Mouse (Mus musculus) subcutaneous adipose tissue, adult 2 months (tissue): ENCODE measurements around the gene Gm48552. TPM values are rescaled to one million over a fixed set of nuclear protein-coding genes. Genes with fewer than 3 reads are reported as not detected.

Experiments
- polyA plus RNA-seq: library from polyadenylated mRNA; depleted of rRNA; stranded (reverse); fragments of >200 nt; gene quantifications from 2 replicates; pipeline ENCODE4 v1.2.3, GENCODE M21; 2012; ENCODE audit warnings: low replicate concordance; rRNA removed

The Gm48552 gene
- 1.5 and 1.8 TPM in 2 replicates for polyA plus RNA-seq

DNA sequence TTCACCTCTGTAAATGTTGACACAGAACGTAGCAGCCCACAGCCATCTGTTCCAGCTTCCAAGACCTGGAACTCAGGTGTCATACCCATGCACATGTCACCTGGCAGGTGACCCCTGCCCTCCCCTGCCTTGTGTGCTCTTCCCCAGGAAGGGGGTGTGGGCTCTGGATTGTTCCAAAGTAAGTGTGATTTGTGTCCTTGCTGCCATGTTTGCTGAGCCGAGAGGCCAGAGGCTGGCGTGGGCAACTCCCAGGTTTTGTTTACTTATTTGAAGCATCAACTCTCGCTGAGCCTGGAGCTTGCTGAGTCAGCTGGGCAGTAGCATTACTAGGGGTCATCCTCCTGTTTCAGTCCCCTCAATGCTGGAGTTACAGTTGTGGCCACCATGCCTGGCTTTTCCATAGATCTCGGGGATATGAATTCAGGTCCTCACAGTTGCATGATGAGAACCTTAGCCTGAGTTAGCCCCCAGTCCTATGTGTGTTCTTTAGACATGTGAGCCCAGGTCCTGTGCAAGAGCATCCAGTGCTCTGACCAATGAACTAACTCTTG, at the start of gene Gm48552:
Gene Gm48552 (plus strand): TSS at position 501 of the 551 bp plus-strand sequence.

DNA sequence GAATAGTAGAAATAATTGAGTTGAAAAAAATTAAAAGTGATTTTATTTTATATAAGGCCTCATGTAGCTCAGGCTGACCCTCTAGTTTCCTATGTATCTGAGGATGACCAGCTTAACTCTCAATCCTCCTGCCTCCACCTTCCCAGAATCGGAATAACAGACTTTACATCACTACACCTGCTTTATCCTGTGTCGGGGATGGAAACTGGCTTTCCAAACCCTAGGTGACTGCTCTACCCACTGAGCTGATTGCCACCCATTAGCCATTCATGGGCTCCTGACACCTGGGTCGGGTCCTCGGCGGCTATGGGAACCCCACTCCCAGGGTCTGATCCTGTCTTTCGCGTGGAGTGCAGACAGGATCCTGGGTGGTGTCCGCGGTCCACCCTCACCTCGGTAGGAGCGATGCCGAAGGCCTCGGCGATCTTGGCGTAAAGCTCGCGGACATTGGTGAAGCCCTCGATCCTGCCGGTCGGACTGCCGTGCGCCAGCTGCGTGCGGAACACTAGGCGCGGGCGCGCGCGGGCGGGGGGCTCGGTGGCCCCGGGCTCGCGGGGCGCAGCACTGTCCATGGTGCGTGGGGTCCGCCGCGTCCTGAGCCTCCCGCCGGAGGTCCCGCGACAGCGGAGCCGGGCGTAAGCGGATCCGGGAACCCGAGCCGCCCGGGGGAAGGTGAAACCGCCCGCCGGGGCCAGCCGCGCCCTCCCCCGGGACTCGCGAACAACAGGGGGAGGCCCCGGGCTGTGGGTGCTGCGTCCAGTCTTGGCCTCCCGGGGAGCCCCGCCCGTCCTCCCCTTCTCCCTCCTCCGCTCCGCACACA, 45.9 kb upstream of the Gm48552 start, which contains the start of gene Gipc3:
Gene Gipc3 (minus strand): TSS at position 581 of the 820 bp plus-strand sequence.

DNA sequence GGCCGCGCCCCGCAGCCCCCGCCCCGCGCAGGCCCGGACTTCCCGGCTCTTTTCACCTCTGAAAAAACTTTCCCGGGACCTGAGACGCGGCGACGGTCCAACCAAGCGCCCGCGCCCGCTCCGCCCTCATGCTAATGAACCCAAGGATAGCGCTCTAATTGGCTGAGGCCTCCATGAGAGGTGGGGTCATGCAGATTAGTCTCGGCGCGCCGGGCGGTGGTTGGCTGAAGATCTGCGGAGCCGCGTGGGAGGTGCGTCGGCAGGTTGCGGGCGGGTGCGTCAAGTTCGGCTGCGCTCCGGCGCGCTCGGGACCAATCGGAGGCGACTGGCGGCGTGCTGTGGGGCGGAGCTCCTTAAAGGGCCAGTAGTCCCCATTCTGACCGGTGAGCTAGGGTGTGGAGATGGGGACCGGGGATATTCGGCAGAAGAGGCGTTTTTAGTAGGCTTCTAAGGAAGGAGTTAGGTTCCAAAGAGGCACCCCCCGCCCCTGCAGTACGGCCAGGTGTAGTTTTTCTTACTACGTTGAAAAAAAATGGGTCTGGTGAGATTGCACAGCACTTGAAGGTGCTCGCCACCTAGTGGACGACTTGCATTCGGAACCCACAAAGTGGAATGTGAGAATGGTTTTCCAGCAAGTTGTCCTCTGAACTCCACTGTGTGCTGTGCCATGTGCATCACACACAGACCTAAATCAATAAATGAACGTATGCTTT, 38.3 kb upstream of the Gm48552 start, which contains the start of gene Hmg20b:
Gene Hmg20b (minus strand): TSS at position 130 of the 713 bp plus-strand sequence.

DNA sequence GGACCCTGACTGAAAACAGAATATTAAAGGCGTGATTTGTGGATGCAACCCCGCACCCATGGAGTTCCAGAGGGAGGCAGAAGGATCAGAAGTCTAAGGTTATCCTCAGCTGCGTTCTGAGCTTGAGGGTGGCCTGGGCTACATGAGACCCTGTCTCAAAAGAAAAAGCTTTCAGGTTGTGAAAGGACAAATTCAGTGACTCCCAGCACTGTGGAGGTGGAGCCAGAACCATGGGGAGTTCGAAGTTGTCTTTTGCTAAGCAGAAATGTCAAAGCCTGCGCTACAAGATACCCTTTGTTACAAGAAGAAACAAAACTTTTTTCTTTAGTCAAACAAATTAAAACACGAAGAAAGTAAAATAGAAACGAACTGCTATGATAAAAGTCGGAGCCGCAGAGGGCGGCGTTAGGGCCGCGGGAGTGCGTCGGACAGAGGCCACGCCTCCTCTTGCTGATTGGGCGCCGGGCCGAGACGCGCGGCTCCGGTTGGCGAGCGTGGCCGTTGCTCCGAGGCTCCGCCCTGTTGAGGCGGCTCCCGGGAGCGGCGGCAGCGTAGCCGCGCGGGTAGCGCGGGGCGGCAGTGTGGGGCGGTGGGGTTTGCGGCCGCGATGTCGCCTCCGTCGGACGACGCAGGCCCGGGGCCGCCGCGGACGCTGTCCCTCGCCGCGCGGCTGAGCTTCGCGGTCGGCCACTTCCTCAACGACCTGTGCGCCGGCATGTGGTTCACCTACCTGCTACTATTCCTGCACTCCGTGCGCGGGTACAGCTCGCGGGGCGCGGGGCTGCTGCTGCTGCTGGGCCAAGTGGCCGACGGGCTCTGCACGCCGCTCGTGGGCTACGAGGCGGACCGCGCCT, 31.6 kb upstream of the Gm48552 start, which contains the start of gene Mfsd12:
Gene Mfsd12 (plus strand): TSS at position 501 of the 854 bp plus-strand sequence.

DNA sequence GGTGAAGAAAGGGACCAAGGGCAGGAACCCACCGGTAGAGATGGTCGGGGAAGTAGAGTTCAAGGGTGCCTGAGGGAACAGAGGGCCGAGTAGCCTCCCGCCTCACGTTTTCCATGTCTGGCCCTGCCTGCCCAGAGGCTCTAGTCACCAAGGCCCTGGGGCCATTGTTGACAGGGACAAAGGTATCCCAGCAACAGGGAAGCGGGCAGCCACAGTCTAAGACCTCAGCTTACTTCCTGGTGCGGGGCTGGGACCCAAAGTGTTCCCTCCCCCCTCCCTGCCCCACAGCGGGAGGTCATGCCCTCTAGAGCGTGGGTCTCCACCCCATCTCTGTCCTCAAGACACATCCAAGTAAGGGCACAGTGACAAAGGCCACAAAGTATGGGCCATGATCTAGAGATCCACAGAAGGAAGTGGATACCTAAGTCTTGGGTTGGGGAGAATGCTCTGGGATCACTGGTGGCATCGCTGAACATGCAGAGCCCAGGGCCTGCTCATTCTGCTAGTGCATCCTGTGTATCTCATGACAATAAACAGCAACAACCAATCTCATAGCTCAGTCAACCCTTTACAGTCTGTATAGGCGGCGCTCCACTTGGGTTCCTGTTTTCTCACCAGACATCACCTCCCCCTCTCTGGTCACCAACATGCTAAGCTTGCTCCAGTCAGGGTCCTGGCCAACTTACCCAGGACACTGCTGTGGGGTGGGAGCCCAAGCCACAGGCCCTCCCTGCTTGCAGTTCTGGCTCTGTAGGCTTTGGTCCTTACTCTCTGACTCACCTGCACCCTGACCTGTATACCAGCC, 22.9 kb upstream of the Gm48552 start, which contains the start of gene 4930404N11Rik:
Gene 4930404N11Rik (minus strand): TSS at position 145 of the 805 bp plus-strand sequence.

DNA sequence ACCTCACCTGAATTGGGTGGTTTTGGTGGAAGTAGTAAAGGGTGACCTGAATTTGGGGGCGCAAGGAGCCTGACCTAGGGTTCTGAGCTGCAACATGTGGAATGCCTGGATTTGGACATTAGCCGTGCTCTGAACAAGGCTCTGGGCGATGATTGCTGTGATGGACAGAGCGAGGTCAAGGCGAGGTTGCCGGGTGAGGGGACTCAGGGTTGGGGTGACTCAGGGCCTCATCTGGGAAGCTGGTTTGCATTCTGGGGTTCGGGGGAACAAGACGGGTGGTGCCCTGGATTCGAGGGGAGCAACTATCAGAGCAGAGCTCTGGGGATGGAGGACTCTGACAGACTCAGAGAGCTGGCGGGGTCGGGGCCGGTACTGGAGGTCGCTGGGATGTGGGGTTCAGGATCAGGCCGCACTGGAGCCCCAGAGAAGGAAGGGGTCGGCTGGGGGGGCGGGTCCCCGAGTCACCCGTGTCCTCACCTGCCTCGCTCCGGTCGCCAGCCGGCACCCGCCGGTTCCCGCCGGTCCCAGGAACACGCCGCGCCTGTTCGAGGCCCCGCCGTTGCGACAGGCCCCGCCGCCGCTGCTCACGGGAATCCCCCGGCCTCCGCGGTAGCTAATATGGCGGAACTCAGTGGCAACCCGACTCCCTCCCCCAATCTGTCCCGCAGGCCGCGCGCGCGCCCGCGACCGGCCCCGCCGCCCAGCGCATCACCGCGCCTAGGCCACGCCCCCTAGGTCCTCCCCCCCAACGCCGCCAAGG, 10.8 kb upstream of the Gm48552 start, which contains the start of gene Fzr1:
Gene Fzr1 (minus strand): TSS at position 724 of the 760 bp plus-strand sequence.

DNA sequence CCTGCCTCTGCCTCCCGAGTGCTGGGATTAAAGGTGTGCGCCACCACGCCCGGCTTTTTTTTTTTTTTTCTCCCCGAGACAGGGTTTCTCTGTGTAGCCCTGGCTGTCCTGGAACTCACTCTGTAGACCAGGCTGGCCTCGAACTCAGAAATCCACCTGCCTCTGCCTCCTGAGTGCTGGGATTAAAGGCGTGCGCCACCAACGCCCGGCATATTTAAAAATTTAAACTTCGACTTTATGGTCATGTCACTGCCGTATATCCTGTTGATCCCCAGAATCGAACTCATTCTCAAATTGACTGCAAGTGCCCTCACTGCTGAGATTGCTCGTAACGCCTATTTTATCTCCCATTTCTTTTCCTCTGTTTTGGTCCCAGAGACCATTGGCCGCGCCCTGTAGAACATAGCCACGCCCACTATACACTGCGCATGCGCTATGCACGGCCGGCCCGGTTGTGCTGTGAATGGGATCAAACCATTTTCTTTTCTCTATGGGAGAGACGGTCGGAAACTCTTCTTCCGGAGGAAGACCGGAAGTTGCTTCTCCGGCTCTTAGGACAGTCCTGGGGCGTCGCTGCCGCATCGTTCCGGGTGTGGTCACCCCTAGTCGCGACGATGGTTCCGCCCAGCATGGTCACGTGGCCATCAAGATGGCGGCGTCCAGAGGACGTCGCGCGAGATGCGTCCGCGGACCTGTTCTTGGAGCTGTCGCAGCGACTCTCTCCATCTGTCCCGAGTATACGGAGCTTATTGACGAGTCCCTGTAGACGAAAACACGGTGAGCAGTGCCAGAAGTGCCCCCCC, 4.8 kb upstream of the Gm48552 start, which contains the start of the genes Dohh and Gm48551:
Gene Dohh (plus strand): TSS at position 627 of the 803 bp plus-strand sequence.
Gene Gm48551 (plus strand): TSS at position 665 of the 803 bp plus-strand sequence.

DNA sequence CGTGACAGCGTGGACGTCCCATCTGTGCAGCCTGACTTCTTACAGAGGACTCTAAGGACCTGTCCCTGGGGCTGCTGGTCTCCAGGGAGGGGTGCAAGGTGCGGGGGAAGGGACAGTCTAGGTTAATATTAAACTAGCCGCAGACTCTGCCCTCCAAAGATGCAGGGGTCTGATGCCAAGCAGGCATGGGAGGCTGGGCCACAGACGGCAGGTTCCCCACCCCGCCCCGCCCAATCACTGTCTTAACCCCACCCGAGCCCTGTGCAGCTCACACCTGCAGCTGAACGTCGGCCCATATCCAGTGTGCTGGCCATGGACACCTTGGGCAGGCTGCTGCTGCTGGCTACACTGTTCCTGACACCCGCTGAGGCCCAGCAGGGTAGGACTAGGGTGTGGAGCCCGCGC, 4.0 kb downstream of the Gm48552 start, which contains the start of gene Smim24:
Gene Smim24 (plus strand): TSS at position 271 of the 405 bp plus-strand sequence.

Other genes with a start within 250 kb of the Gm48552 start
- 28.2 and 37.7 TPM in 2 replicates for gene Pias4, start 221.1 kb upstream of the Gm48552 start, polyA plus RNA-seq
- 1,292 and 2,498 TPM in 2 replicates for gene Eef2, start 212.4 kb upstream of the Gm48552 start, polyA plus RNA-seq
- gene Dapk3, start 206.0 kb upstream of the Gm48552 start, polyA plus RNA-seq, result 75.2 and 89.3 TPM in 2 replicates
- gene 4930442H23Rik, start 205.2 kb upstream of the Gm48552 start, polyA plus RNA-seq, result not detected in 2 replicates
- not detected in 2 replicates for gene Nmrk2, start 187.0 kb upstream of the Gm48552 start, polyA plus RNA-seq
- gene Atcay, start 158.2 kb upstream of the Gm48552 start, polyA plus RNA-seq, result 0.03 and 0.06 TPM in 2 replicates
- gene Zfr2, start 155.8 kb upstream of the Gm48552 start, polyA plus RNA-seq, result 5.7 and 25.8 TPM in 2 replicates
- gene Matk, start 136.1 kb upstream of the Gm48552 start, polyA plus RNA-seq, result 3.3 and 4.0 TPM in 2 replicates
- gene Mrpl54, start 122.1 kb upstream of the Gm48552 start, polyA plus RNA-seq, result 78.4 and 104 TPM in 2 replicates
- 107 and 116 TPM in 2 replicates for gene Apba3, start 122.0 kb upstream of the Gm48552 start, polyA plus RNA-seq
- gene Tjp3, start 97.4 kb upstream of the Gm48552 start, polyA plus RNA-seq, result 0.26 and 15.2 TPM in 2 replicates
- gene Pip5k1c, start 96.0 kb upstream of the Gm48552 start, polyA plus RNA-seq, result 56.8 and 80.2 TPM in 2 replicates
- 23.1 and 38.0 TPM in 2 replicates for gene Cactin, start 67.9 kb upstream of the Gm48552 start, polyA plus RNA-seq
- gene Tbxa2r, start 60.3 kb upstream of the Gm48552 start, polyA plus RNA-seq, result 10.1 and 16.3 TPM in 2 replicates
- 2.2 and 4.8 TPM in 2 replicates for gene Gipc3, start 45.7 kb upstream of the Gm48552 start, polyA plus RNA-seq
- gene Hmg20b, start 38.5 kb upstream of the Gm48552 start, polyA plus RNA-seq, result 69.5 and 90.1 TPM in 2 replicates
- gene Mfsd12, start 31.5 kb upstream of the Gm48552 start, polyA plus RNA-seq, result 38.6 and 41.1 TPM in 2 replicates
- 0.43 and 1.8 TPM in 2 replicates for gene 4930404N11Rik, start 23.2 kb upstream of the Gm48552 start, polyA plus RNA-seq
- 56.1 and 75.2 TPM in 2 replicates for gene Fzr1, start 10.5 kb upstream of the Gm48552 start, polyA plus RNA-seq
- gene Dohh, start 4.6 kb upstream of the Gm48552 start, polyA plus RNA-seq, result 61.5 and 66.9 TPM in 2 replicates
- gene Gm48551, start 4.5 kb upstream of the Gm48552 start, polyA plus RNA-seq, result 3.2 and 5.1 TPM in 2 replicates
- gene Smim24, start 4.0 kb downstream of the Gm48552 start, polyA plus RNA-seq, result 9.8 and 12.3 TPM in 2 replicates
- gene Nfic, start 66.6 kb downstream of the Gm48552 start, polyA plus RNA-seq, result 67.7 and 99.8 TPM in 2 replicates
- 0.70 and 0.93 TPM in 2 replicates for gene Celf5, start 93.7 kb downstream of the Gm48552 start, polyA plus RNA-seq
- 174 and 241 TPM in 2 replicates for gene Ncln, start 107.4 kb downstream of the Gm48552 start, polyA plus RNA-seq
- 7.2 and 9.4 TPM in 2 replicates for gene S1pr4, start 111.1 kb downstream of the Gm48552 start, polyA plus RNA-seq
- 3.8 and 5.3 TPM in 2 replicates for gene Gna15, start 135.2 kb downstream of the Gm48552 start, polyA plus RNA-seq
- 141 and 164 TPM in 2 replicates for gene Gna11, start 156.2 kb downstream of the Gm48552 start, polyA plus RNA-seq
- gene Aes, start 170.5 kb downstream of the Gm48552 start, polyA plus RNA-seq, result 885 and 1,244 TPM in 2 replicates
- gene Tle2, start 185.6 kb downstream of the Gm48552 start, polyA plus RNA-seq, result 43.6 and 76.2 TPM in 2 replicates
- 9.9 and 14.9 TPM in 2 replicates for gene Tle6, start 212.1 kb downstream of the Gm48552 start, polyA plus RNA-seq
- gene BC025920, start 217.3 kb downstream of the Gm48552 start, polyA plus RNA-seq, result 1.1 and 1.3 TPM in 2 replicates
- 24.8 and 39.4 TPM in 2 replicates for gene Sirt6, start 238.8 kb downstream of the Gm48552 start, polyA plus RNA-seq
- gene Ankrd24, start 239.5 kb downstream of the Gm48552 start, polyA plus RNA-seq, result 36.2 and 58.5 TPM in 2 replicates